Mouse (Mus musculus) kidney, postnatal 0 days (tissue): Measurements from ENCODE around the gene Atf6. TPM values are rescaled to one million over a fixed set of nuclear protein-coding genes. Genes with fewer than 3 reads are reported as not detected.

Experiments used
- ATAC-seq: fragments of 200-750 bp; cut with Nextera tagmentation; replicated peaks from 2 replicates; pipeline ENCODE4 v1.8.0; 2017; ENCODE audit warnings: low read depth, moderate number of reproducible peaks, moderate TSS enrichment, moderate library complexity; ENCODE audit not compliant: low FRiP score
- DNase-seq: peaks from one replicate; pipeline ENCODE4 v3.0.0-alpha.2; 2016; ENCODE audit warnings: low spot score
- H3K27ac ChIP-seq: fragments of 300-500 bp; sonication (generic); 2 replicates; pipeline ENCODE4 v1.5.1; 2014; ENCODE audit warnings: mild to moderate bottlenecking
- H3K27me3 ChIP-seq: fragments of 300-500 bp; sonication (generic); 2 replicates; pipeline ENCODE4 v1.6.1; 2014; ENCODE audit warnings: low read length, mixed read lengths; ENCODE audit not compliant: insufficient read depth
- H3K36me3 ChIP-seq: fragments of 300-500 bp; sonication (generic); 2 replicates; pipeline ENCODE4 v1.6.1; 2014; ENCODE audit warnings: low read length, mixed read lengths; ENCODE audit not compliant: insufficient read depth
- H3K4me1 ChIP-seq: fragments of 300-500 bp; sonication (generic); replicated peaks from 2 replicates; pipeline ENCODE4 v1.6.1; 2014; ENCODE audit warnings: antibody characterized with exemption, low read length, mixed read lengths; ENCODE audit not compliant: insufficient read depth
- H3K4me2 ChIP-seq: fragments of 300-500 bp; sonication (generic); 2 replicates; pipeline ENCODE4 v1.6.1; 2014; ENCODE audit warnings: mild to moderate bottlenecking, low read length, moderate library complexity, mixed read lengths
- H3K4me3 ChIP-seq: fragments of 300-500 bp; sonication (generic); replicated peaks from 2 replicates; pipeline ENCODE4 v1.5.1; 2014; ENCODE audit warnings: low read depth, low read length
- H3K9ac ChIP-seq: fragments of 300-500 bp; sonication (generic); 2 replicates; pipeline ENCODE4 v1.6.1; 2014; ENCODE audit warnings: low read depth, low read length
- H3K9me3 ChIP-seq: fragments of 300-500 bp; sonication (generic); replicated peaks from 2 replicates; pipeline ENCODE4 v1.6.1; 2016; ENCODE audit warnings: low read length, inconsistent platforms, mixed read lengths
- CTCF ChIP-seq: IDR thresholded peaks from 2 replicates; pipeline ENCODE4 v1.5.1; 2016; ENCODE audit warnings: antibody characterized with exemption, low read depth, mild to moderate bottlenecking, moderate library complexity
- WGBS: fragments of 180-500 bp; shearing (Covaris S2); extraction: QIAGEN DNeasy Blood & Tissue Kit; methylation state at CpG from one replicate; pipeline ENCODE4 v1.1.7; 2014; 5-methylcytosine and 5-hydroxymethylcytosine counted together
- polyA plus RNA-seq: library from polyadenylated mRNA; unstranded; fragments of >200 nt; fragmentation: Nextera tagmentation; extraction: Ambion mirVana; gene quantifications from 2 replicates; pipeline ENCODE4 v1.2.1, GENCODE M21; 2015

Gene Atf6
- 8.6 and 8.9 TPM in 2 replicates for polyA plus RNA-seq

DNA sequence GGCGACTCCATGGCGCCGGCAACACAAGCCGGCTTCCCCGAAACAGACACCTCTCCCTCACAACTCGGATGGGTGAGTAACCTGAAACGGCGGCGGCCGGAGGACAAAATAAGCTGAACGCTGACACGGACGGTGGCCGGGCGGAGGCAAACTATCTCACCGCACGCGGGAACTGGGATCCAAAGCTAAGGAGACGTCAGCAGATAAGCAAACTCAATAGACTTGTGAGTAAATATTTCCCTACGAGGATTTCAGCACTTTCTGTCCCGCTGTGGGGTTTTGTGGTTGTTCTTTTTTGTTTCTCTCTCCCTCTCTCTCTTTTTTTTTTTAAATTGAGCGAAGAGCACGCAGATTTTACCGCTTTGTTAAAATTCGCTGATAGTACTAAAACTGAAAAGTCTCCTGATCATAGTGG is at the start of gene Atf6:
TSS of gene Atf6 (minus strand) at position 81 of the 415 bp plus-strand sequence.
- DNase-seq (peak; percentile 96), ATAC-seq (peak; percentile 79)
- TF ChIP-seq CTCF, result no peak
- Histone ChIP-seq H3K27me3 (no peaks in the 10 kb centered on the region), H3K9me3 (no peaks in the 10 kb centered on the region), H3K4me1 (no peaks in the 10 kb centered on the region; the same call in 1 of the 2 replicates), H3K27ac (peak within 1 kb of the TSS; percentile 78), H3K36me3 (no peaks in the 10 kb centered on the region), H3K9ac (peak within 1 kb of the TSS; percentile 75), H3K4me2 (peak within 1 kb of the TSS; percentile 87), H3K4me3 (peak within 1 kb of the TSS; percentile 88)
- WGBS, result under 1% methylated on average over 25 of the region's 25 CpGs

DNA sequence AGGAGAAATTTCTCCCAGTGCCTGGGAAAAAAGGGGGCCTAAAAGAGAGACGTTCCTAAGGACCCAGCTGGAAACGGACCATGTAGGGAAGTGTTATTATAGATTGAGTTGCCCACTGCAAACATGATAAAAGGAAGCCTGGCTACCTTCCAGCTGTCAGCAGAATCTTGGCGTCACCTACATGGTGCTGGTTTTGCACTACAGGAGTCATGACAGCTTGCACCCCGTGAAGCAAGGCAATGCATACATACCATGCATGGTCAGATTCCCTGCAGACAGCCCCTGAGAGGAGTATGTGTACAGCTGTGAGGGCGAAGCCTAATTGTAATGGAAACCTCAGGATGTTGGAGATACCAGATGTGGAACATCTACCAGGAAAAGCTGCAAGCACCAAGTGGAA is 48.1 kb upstream of the Atf6 start:
- no peak overlapping the region for H3K4me3 ChIP-seq
- no peak for ATAC-seq
- H3K9ac ChIP-seq, result no peak overlapping the region
- no peaks in the 10 kb centered on the region for H3K9me3 ChIP-seq
- WGBS, result 70% methylated on average over 5 of the region's 5 CpGs
- H3K27ac ChIP-seq, result no peak overlapping the region
- H3K4me2 ChIP-seq, result no peak overlapping the region
- no peak for TF ChIP-seq CTCF
- no peak for DNase-seq
- H3K36me3 ChIP-seq, result no peaks in the 10 kb centered on the region
- H3K4me1 ChIP-seq, result no peaks in the 10 kb centered on the region
- H3K27me3 ChIP-seq, result no peaks in the 10 kb centered on the region

DNA sequence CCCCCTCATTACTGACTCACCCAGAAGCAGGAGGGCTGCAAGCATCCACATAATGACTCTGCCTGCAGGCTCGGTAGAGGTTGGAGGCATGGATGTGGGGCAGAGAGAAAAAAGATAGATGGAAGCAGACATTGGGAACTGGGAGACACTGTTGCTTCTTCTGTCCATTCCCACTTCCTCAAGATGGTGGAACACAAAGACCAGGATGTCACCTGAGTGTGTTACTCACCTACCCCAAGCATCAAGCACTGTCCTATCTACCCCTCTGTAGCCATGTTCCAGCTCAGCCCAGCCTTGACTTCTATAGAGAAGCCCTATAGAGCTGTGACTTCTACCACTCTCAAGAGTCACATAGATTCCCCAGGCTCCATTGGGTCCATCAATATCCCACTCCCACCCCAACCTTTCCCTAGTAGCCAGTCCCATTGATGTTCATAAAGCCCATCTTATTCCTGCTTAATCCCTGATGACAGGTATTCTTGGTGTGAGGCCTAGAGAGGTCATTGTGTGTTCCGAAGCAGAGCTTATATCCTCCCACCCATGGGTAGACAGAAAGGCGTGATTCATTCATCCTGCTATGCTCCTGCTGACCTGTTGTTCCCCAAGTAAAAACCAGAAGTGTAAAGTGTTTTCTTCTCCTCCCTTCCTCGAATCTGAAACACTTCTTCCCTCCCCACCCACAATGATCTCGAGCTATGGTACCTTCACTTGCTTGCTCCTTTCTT is 45.5 kb upstream of the Atf6 start, which contains the start of gene Fcrlb:
TSS of gene Fcrlb (minus strand) at position 51 of the 725 bp plus-strand sequence.
- TF ChIP-seq CTCF, result no peak
- no peak within 1 kb of the TSS for H3K27ac ChIP-seq
- ATAC-seq, result no peak
- H3K9ac ChIP-seq, result no peak within 1 kb of the TSS
- no peak within 1 kb of the TSS for H3K4me2 ChIP-seq
- H3K4me1 ChIP-seq, result 0 out of 2 replicates have a peak, but pooled peaks cover 4% of the 10 kb centered on the region
- no peak within 1 kb of the TSS for H3K4me3 ChIP-seq
- no peaks in the 10 kb centered on the region for H3K36me3 ChIP-seq
- no peaks in the 10 kb centered on the region for H3K9me3 ChIP-seq
- peaks cover 8% of the 10 kb centered on the region; the same call in 1 of the 2 replicates for H3K27me3 ChIP-seq
- 68% methylated on average over 5 of the region's 5 CpGs for WGBS
- DNase-seq, result no peak

DNA sequence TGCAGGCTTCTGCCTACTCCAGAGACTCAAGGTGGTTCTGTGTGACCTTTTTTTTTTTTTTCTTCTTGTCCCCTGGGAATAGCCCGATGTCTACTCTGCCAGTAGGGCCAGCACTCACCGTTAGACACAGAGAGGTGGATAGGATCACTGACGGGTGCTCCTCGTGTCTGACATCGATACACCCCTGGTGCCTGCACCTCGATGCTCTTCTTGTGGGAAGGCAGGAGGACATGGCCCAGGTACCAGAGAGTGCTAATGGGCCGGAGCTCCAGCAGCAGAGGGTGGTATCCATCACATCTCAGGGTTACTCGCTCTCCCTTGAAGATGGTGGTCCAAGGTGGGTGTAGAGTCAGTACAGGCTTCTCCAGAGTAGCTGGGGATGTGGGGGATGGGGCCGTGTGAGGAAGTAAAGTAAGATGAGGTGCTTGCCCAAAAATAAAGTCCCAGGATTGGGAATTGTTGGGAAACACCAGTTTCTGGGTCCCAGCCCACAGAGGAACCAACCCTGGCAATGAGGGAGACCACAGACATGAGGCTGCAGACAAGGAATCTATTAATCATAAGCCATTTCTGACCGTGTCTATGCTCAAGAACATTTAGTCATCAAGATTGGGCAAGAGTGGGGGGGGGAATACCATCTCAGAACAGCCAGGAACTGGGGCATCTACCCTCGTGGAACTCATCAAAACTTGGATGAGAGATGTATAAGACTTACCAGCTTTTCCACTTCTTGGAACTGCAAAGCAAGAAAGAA is 44.5 kb upstream of the Atf6 start:
- TF ChIP-seq CTCF, result no peak
- peaks cover 11% of the 10 kb centered on the region; the same call in 1 of the 2 replicates for H3K4me1 ChIP-seq
- H3K27me3 ChIP-seq, result peaks cover 18% of the 10 kb centered on the region
- no peak overlapping the region for H3K4me2 ChIP-seq
- ATAC-seq (no peak), DNase-seq (no peak)
- H3K4me3 ChIP-seq, result no peak overlapping the region
- no peak overlapping the region for H3K9ac ChIP-seq
- no peak overlapping the region for H3K27ac ChIP-seq
- H3K9me3 ChIP-seq, result no peaks in the 10 kb centered on the region
- WGBS, result 85% methylated on average over 11 of the region's 11 CpGs
- no peaks in the 10 kb centered on the region for H3K36me3 ChIP-seq

DNA sequence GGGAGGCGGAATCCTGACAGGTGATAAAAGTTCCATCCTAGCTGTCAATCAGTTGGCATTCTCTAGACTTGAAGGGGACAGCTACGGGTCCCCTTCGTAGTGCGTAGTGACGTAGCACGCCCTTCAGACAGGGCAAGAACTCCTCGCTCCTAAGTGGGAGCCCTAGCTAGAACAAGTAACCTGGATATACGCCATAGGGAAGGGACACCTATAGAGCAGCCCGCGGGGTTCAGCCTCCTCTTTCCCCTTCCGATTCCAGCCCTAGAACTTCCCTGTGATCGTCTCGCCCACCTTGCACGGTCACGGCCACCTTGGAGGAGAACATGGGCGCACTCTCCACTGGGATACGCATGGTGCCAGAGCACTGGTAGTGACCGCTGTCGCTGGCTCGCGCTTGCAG is 40.8 kb upstream of the Atf6 start:
- ATAC-seq, result peak; percentile 13; the same call in 1 of the 2 replicates
- H3K9me3 ChIP-seq, result no peaks in the 10 kb centered on the region
- no peak for TF ChIP-seq CTCF
- H3K27me3 ChIP-seq, result peaks cover 19% of the 10 kb centered on the region
- H3K4me2 ChIP-seq, result peak overlapping the region; percentile 78
- peak overlapping the region; percentile 28 for H3K4me3 ChIP-seq
- no peak for DNase-seq
- H3K27ac ChIP-seq, result no peak overlapping the region
- peak overlapping the region; percentile 19; the same call in 1 of the 2 replicates for H3K9ac ChIP-seq
- H3K36me3 ChIP-seq, result no peaks in the 10 kb centered on the region
- peaks cover 11% of the 10 kb centered on the region; the same call in 1 of the 2 replicates for H3K4me1 ChIP-seq
- 5% methylated on average over 21 of the region's 21 CpGs for WGBS

DNA sequence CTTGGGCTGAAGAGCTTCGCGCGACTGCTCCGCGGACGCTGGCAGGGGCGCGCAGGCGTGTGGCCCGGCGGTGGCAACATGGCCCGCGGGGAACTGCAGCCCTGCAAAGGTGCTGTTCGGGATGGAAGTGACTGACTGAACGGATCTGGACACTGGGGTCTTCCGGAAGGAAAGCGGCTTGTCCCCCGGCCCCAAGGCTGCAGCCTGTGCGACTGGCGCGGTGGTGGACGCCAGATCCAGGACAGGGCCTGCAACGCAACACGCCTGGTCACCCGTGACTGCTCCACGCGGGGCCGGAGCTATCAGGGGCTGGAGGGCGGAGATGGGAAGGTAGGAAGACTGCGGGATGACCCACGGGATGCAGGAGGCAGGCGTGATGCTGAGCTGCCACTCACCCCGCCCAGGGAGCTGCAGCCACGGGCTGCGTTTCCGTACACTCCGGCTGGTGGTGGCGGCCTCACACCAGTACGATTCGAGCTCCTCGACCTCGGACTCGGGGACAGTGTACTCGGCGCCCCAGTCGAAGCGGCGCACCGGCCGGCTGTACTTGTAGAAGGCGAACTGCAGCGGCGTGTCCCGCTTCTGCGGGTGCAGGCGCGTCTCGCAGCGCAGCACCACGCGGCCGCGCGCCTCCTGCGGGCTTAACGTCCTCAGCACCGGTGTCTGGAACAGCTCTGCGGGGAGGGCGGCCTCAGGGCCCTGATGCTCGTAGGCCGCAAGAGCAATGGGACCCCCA is 40.1 kb upstream of the Atf6 start:
- Histone ChIP-seq H3K27me3 (peaks cover 19% of the 10 kb centered on the region), H3K9me3 (no peaks in the 10 kb centered on the region), H3K36me3 (no peaks in the 10 kb centered on the region), H3K4me2 (peak overlapping the region; percentile 78), H3K4me3 (peak overlapping the region; percentile 28), H3K4me1 (peaks cover 11% of the 10 kb centered on the region; the same call in 1 of the 2 replicates), H3K9ac (peak overlapping the region; percentile 20), H3K27ac (no peak overlapping the region)
- TF ChIP-seq CTCF, result no peak
- DNase-seq (peak; percentile 31), ATAC-seq (peak; percentile 54)
- whole genome bisulfite sequencing, result under 1% methylated on average over 71 of the region's 71 CpGs
